Mouse (Mus musculus) granulocyte monocyte progenitor cell, adult 5-6 weeks (primary cell): Measurements from ENCODE around the gene Gm28230. TPM values are rescaled to one million over a fixed set of nuclear protein-coding genes. Genes with fewer than 3 reads are reported as not detected.

ENCODE experiments used
- ATAC-seq: replicated peaks from 2 replicates; pipeline ENCODE4 v1.8.0; 2016; ENCODE audit warnings: mild to moderate bottlenecking, moderate TSS enrichment, inconsistent platforms; ENCODE audit not compliant: poor library complexity, severe bottlenecking
- total RNA-seq, 2 experiments: library from RNA; stranded (forward) in 1 of 2; stranded (reverse) in 1 of 2; fragments of 200-712, 200-1000 nt in 1 of 2; fragments of >200 nt in 1 of 2; fragmentation: Nextera tagmentation in 1 of 2; gene quantifications; 2 replicates each; pipeline ENCODE4 v1.2.3; 2014 to 2017

The Gm28230 gene
- total RNA-seq, 2 experiments from 2014 or later, result not detected

- no peak for ATAC-seq
These were observed 23.2 kb upstream of the Gm28230 start for GRCm38 (mm10) chr2:74703317-74703716.

- ATAC-seq, result no peak
These were observed 22.7 kb upstream of the Gm28230 start for GRCm38 (mm10) chr2:74703720-74704392.

GRCm38 (mm10) chr2:74704393-74704998 lies 22.0 kb upstream of the Gm28230 start, which contains the start of gene Hoxd8:
Gene Hoxd8, plus strand, starts transcription at chr2:74704615.
- ATAC-seq, result no peak

GRCm38 (mm10) chr2:74704999-74705466 lies 21.5 kb upstream of the Gm28230 start:
- peak; percentile 26; the same call in 1 of the 2 replicates for ATAC-seq

GRCm38 (mm10) chr2:74705467-74706089 lies 20.9 kb upstream of the Gm28230 start:
- peak; percentile 29; the same call in 1 of the 2 replicates for ATAC-seq

GRCm38 (mm10) chr2:74706393-74706960 lies 20.1 kb upstream of the Gm28230 start:
- no peak for ATAC-seq

GRCm38 (mm10) chr2:74707599-74707998 lies 18.9 kb upstream of the Gm28230 start:
- no peak for ATAC-seq

GRCm38 (mm10) chr2:74708676-74709075 lies 17.9 kb upstream of the Gm28230 start:
- ATAC-seq, result no peak

GRCm38 (mm10) chr2:74709465-74710419 lies 16.8 kb upstream of the Gm28230 start:
- ATAC-seq, result no peak

GRCm38 (mm10) chr2:74710929-74711543 lies 15.5 kb upstream of the Gm28230 start:
- ATAC-seq, result no peak

- ATAC-seq, result no peak
These were observed 14.6 kb upstream of the Gm28230 start, which contains the start of the genes Hoxd3 and Hoxd4 for GRCm38 (mm10) chr2:74711721-74712621. Gene Hoxd3, plus strand, starts transcription at chr2:74711927. Gene Hoxd4, plus strand, starts transcription at chr2:74711929.

GRCm38 (mm10) chr2:74713239-74714150 lies 13.0 kb upstream of the Gm28230 start:
- no peak for ATAC-seq

- no peak for ATAC-seq
These were observed 12.3 kb upstream of the Gm28230 start for GRCm38 (mm10) chr2:74714156-74714789.

- no peak for ATAC-seq
These were observed 11.6 kb upstream of the Gm28230 start for GRCm38 (mm10) chr2:74714881-74715280.

GRCm38 (mm10) chr2:74715504-74716241 lies 10.9 kb upstream of the Gm28230 start:
- ATAC-seq, result peak; percentile 94

- ATAC-seq, result no peak
These were observed 6.1 kb upstream of the Gm28230 start for GRCm38 (mm10) chr2:74720384-74720783.
